Mouse (Mus musculus): ENCODE measurements around the gene Raph1. TPM values are rescaled to one million over a fixed set of nuclear protein-coding genes. Genes with fewer than 3 reads are reported as not detected.
"Not testable (repeated sequence)": the region's sequence is repeated elsewhere in the genome, so short reads cannot be mapped to it uniquely, and the experiment has no call there.

Gene Raph1
- total RNA-seq, 2 experiments from 2014 or later: 114 to 132 TPM

- no peak for DNase-seq (ENCODE audit: low spot score)
- intact Hi-C loops (cut with DNase I): no loop called here
These were observed 97.4 kb downstream of the Raph1 start for GRCm38 (mm10) chr1:60469491-60469890.

GRCm38 (mm10) chr1:60460623-60461022 is 106.3 kb downstream of the Raph1 start:
- DNase-seq (ENCODE audit: low spot score): no peak
- intact Hi-C loops (cut with DNase I): no loop called here

- no peak for DNase-seq (ENCODE audit: low spot score)
- intact Hi-C loops (cut with DNase I): no loop called here
These were observed 117.0 kb downstream of the Raph1 start for GRCm38 (mm10) chr1:60449896-60450295.

- DNase-seq (ENCODE audit: low spot score): no peak
- intact Hi-C loops (cut with DNase I): no loop called here
These were observed 119.8 kb downstream of the Raph1 start for GRCm38 (mm10) chr1:60447067-60447466.

- intact Hi-C loops (cut with DNase I); DNase-seq (ENCODE audit: low spot score): not testable (repeated sequence)
These were observed 125.5 kb downstream of the Raph1 start for GRCm38 (mm10) chr1:60441438-60441837.

GRCm38 (mm10) chr1:60432497-60432896 is 134.4 kb downstream of the Raph1 start:
- intact Hi-C loops (cut with DNase I): no loop called here

More at GRCm38 (mm10) chr1:60432497-60432896, 134.4 kb downstream of the Raph1 start:
- DNase-seq (ENCODE audit: low spot score): no peak

Small RNAs within 50 kb of the gene (microRNA-seq; reads per million reads assigned to microRNA genes)
- gene Gm23762: not detected

Other genes starting within 250 kb of the Raph1 start
- 1 to 10 TPM; 9.1 to 9.4 TPM for gene Cyp20a1, start 223.8 kb downstream of the Raph1 start, total RNA-seq (2021)
- 10 to 100 TPM; 17.6 to 22.2 TPM for gene Abi2, start 157.5 kb downstream of the Raph1 start, total RNA-seq (2021)
- 10 to 100 TPM in 1 of 2 experiments, 1 to 10 TPM in 1; 8.7 to 10.2 TPM for gene Cd28, start 149.7 kb upstream of the Raph1 start, total RNA-seq (2021)